Mouse (Mus musculus) cortical plate, adult 2 months (tissue): ENCODE data around the gene Vps37b.

Experiments used
- CTCF ChIP-seq: fragments of 200-500 bp; IDR thresholded peaks from 2 replicates; pipeline ENCODE4 v1.5.1; 2011; ENCODE audit warnings: mild to moderate bottlenecking, control low read depth, low read length; ENCODE audit not compliant: insufficient read depth; ENCODE audit errors: extremely low read depth
- POLR2A ChIP-seq: fragments of 200-500 bp; IDR thresholded peaks from 2 replicates; pipeline ENCODE4 v1.6.1; 2011; ENCODE audit warnings: mild to moderate bottlenecking, low read length, control low read depth; ENCODE audit not compliant: insufficient read depth; ENCODE audit errors: extremely low read depth

DNA sequence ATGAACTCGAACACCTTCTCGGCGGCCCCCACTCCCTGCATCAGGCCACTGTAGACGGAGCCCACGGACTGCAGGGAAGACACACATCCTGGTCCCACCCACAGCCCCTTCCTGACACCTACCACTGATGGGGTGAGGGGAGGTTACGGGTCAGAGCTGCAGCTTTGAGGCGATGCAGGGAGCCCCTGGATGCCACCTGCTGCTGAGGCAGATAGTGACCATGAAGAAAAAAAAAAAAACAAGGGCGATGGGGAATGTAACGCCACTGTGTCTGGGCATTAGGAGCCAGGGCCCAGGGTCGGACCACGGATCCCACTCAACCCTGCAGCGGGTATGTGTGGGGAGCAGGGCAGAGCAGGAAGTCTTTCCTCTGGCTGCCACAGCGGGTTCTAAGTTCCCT lies 45.2 kb upstream of the Vps37b start:
- no peak for TF ChIP-seq CTCF
- TF ChIP-seq POLR2A, result no peak
